Mouse (Mus musculus) stomach, postnatal 0 days (tissue): ENCODE data around the gene Mau2.

Experiments used
- CTCF ChIP-seq: IDR thresholded peaks from 2 replicates; pipeline ENCODE4 v1.5.1; 2016; ENCODE audit warnings: antibody characterized with exemption, low read depth, mild to moderate bottlenecking, moderate library complexity
- EP300 ChIP-seq: optimal IDR thresholded peaks from 2 replicates; pipeline ENCODE3; 2016; ENCODE audit warnings: antibody characterized with exemption

DNA sequence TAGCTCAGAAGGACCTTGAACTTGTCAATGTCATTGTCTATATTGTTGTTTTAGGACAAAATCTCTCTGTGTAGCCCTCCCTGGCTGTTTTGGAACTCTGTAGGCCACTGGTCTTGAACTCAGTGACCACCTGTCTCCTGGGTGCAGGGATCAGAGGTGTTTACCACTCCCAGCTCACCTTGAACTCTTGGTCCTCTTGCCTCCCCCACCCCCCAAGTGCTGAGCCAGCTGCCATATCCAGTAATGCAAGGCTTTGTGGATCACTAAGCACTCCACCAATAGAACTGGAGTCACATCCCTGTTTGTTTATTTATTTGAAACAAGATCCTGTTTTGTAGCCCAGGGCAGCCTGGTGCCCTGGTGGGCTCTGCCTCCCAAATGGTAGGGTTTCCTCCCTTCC lies 38.2 kb downstream of the Mau2 start:
- no peak for TF ChIP-seq CTCF
- TF ChIP-seq EP300, result no peak
